Mouse (Mus musculus) liver, embryonic 11.5 days (tissue): ENCODE data around the gene Fyn. TPM values are rescaled to one million over a fixed set of nuclear protein-coding genes. Genes with fewer than 3 reads are reported as not detected.

Experiments
- ATAC-seq: fragments of 200-750 bp; cut with Nextera tagmentation; replicated peaks from 2 replicates; pipeline ENCODE4 v1.8.0; 2017; ENCODE audit warnings: moderate number of reproducible peaks, mild to moderate bottlenecking, moderate TSS enrichment, moderate library complexity; ENCODE audit not compliant: low FRiP score
- DNase-seq: peaks from one replicate; pipeline ENCODE4 v3.0.0-alpha.2; 2017; ENCODE audit warnings: low spot score
- H3K27ac ChIP-seq: fragments of 300-500 bp; sonication (generic); 2 replicates; pipeline ENCODE4 v1.5.1; 2014; ENCODE audit warnings: mild to moderate bottlenecking, low read depth, low read length, control low read depth
- H3K27me3 ChIP-seq: fragments of 300-500 bp; sonication (generic); replicated peaks from 2 replicates; pipeline ENCODE4 v1.6.1; 2014; ENCODE audit warnings: low read length, mixed read lengths; ENCODE audit not compliant: control insufficient read depth, insufficient read depth
- H3K36me3 ChIP-seq: fragments of 300-500 bp; sonication (generic); 2 replicates; pipeline ENCODE4 v1.6.1; 2014; ENCODE audit warnings: mild to moderate bottlenecking, low read length, moderate library complexity, mixed read lengths; ENCODE audit not compliant: control insufficient read depth, insufficient read depth
- H3K4me1 ChIP-seq: fragments of 300-500 bp; sonication (generic); replicated peaks from 2 replicates; pipeline ENCODE4 v1.6.1; 2014; ENCODE audit warnings: low read length, mixed read lengths; ENCODE audit not compliant: control insufficient read depth, insufficient read depth
- H3K4me2 ChIP-seq: fragments of 300-500 bp; sonication (generic); 2 replicates; pipeline ENCODE4 v1.6.1; 2014; ENCODE audit warnings: mild to moderate bottlenecking, control low read depth, moderate library complexity
- H3K4me3 ChIP-seq: fragments of 300-500 bp; sonication (generic); 2 replicates; pipeline ENCODE4 v1.5.1; 2014; ENCODE audit warnings: low read depth, low read length, control low read depth
- H3K9ac ChIP-seq: fragments of 300-500 bp; sonication (generic); 2 replicates; pipeline ENCODE4 v1.6.1; 2014; ENCODE audit warnings: low read depth, low read length, control low read depth
- H3K9me3 ChIP-seq: fragments of 300-500 bp; sonication (generic); 2 replicates; pipeline ENCODE4 v1.6.1; 2016; ENCODE audit warnings: low read length, inconsistent platforms, mixed read lengths; ENCODE audit not compliant: control insufficient read depth
- WGBS: fragments of 180-500 bp; shearing (Covaris S2); extraction: QIAGEN DNeasy Blood & Tissue Kit; methylation state at CpG from one replicate; pipeline ENCODE4 v1.1.7; 2014; 5-methylcytosine and 5-hydroxymethylcytosine counted together
- polyA plus RNA-seq: library from polyadenylated mRNA; unstranded; fragments of >200 nt; fragmentation: Nextera tagmentation; extraction: Ambion mirVana; gene quantifications from 2 replicates; pipeline ENCODE4 v1.2.1, GENCODE M21; 2014

Gene Fyn
- polyA plus RNA-seq, 1 experiment from 2014 or later = 19.3 TPM

GRCm38 (mm10) chr10:39458766-39459699, 90.4 kb downstream of the Fyn start:
- peak; percentile 70 for ATAC-seq
- peaks cover 25% of the 10 kb centered on the region for H3K4me1 ChIP-seq
- H3K4me3 ChIP-seq = no peak overlapping the region
- no peak overlapping the region for H3K27ac ChIP-seq
- peak overlapping the region; percentile 18 for H3K4me2 ChIP-seq
- H3K36me3 ChIP-seq = no peaks in the 10 kb centered on the region
- no peak overlapping the region; the same call in 1 of the 2 replicates for H3K9ac ChIP-seq
- no peaks in the 10 kb centered on the region for H3K27me3 ChIP-seq
- no peaks in the 10 kb centered on the region for H3K9me3 ChIP-seq
- 51% methylated on average over 13 of the region's 13 CpGs for WGBS
- no peak for DNase-seq

GRCm38 (mm10) chr10:39460621-39461020, 92.0 kb downstream of the Fyn start:
- no peak for DNase-seq
- no peak overlapping the region for H3K4me2 ChIP-seq
- ATAC-seq = no peak

GRCm38 (mm10) chr10:39461909-39462308, 93.3 kb downstream of the Fyn start:
- Histone ChIP-seq H3K4me2 (no peak overlapping the region), H3K9ac (no peak overlapping the region), H3K36me3 (no peaks in the 10 kb centered on the region), H3K9me3 (no peaks in the 10 kb centered on the region), H3K27ac (no peak overlapping the region), H3K4me3 (no peak overlapping the region), H3K27me3 (no peaks in the 10 kb centered on the region), H3K4me1 (peaks cover 18% of the 10 kb centered on the region)
- 75% methylated on average over 5 of the region's 5 CpGs for WGBS
- ATAC-seq (no peak), DNase-seq (no peak)

More at GRCm38 (mm10) chr10:39460621-39461020, 92.0 kb downstream of the Fyn start:
- H3K36me3 ChIP-seq = no peaks in the 10 kb centered on the region
- no peaks in the 10 kb centered on the region for H3K27me3 ChIP-seq
- no peak overlapping the region for H3K27ac ChIP-seq
- H3K9ac ChIP-seq = no peak overlapping the region
- H3K4me3 ChIP-seq = no peak overlapping the region
- H3K9me3 ChIP-seq = no peaks in the 10 kb centered on the region
- peaks cover 24% of the 10 kb centered on the region for H3K4me1 ChIP-seq
- WGBS = 94% methylated on average over 2 of the region's 2 CpGs

- Histone ChIP-seq H3K36me3 (no peaks in the 10 kb centered on the region), H3K4me1 (peaks cover 18% of the 10 kb centered on the region), H3K27ac (no peak overlapping the region), H3K4me3 (no peak overlapping the region), H3K9me3 (no peaks in the 10 kb centered on the region), H3K9ac (no peak overlapping the region), H3K4me2 (no peak overlapping the region), H3K27me3 (no peaks in the 10 kb centered on the region)
- DNase-seq (no peak), ATAC-seq (no peak)
- WGBS = 62% methylated on average over 8 of the region's 8 CpGs
Observed at GRCm38 (mm10) chr10:39462711-39463110, 94.1 kb downstream of the Fyn start.

GRCm38 (mm10) chr10:39464383-39464782, 95.7 kb downstream of the Fyn start:
- Histone ChIP-seq H3K9me3 (no peaks in the 10 kb centered on the region), H3K9ac (no peak overlapping the region), H3K4me2 (no peak overlapping the region), H3K4me3 (no peak overlapping the region), H3K36me3 (no peaks in the 10 kb centered on the region), H3K27ac (no peak overlapping the region), H3K27me3 (no peaks in the 10 kb centered on the region), H3K4me1 (peaks cover 11% of the 10 kb centered on the region)
- 83% methylated on average over 5 of the region's 5 CpGs for WGBS
- DNase-seq = no peak
- ATAC-seq = no peak

DNA sequence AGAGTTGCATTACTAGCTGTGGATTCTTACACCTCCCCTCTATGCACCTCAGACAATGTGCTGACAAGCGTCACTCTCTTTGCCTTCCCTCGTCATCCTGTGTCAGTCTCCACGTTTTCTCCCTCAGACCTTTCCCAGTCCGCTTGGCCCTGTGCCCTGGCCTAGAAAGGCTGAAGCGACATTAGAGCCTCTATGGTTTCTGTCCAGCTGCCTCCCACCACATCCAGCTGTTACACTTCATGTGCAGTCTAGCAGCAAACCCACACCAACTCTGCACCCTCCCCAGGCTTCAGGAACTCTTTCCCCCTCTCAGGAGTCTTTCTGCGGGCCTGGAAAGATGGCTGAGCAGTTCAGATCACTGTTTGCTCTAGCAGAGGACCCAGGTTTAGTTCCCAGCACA, 98.7 kb downstream of the Fyn start:
- Histone ChIP-seq H3K9me3 (no peaks in the 10 kb centered on the region), H3K4me2 (no peak overlapping the region), H3K4me3 (no peak overlapping the region), H3K4me1 (peaks cover 3% of the 10 kb centered on the region; the same call in 1 of the 2 replicates), H3K27ac (no peak overlapping the region), H3K9ac (no peak overlapping the region), H3K36me3 (no peaks in the 10 kb centered on the region), H3K27me3 (no peaks in the 10 kb centered on the region)
- ATAC-seq (no peak), DNase-seq (no peak)
- WGBS = 85% methylated on average over 6 of the region's 6 CpGs

- 82% methylated on average over 7 of the region's 7 CpGs for WGBS
- no peaks in the 10 kb centered on the region for H3K9me3 ChIP-seq
- ATAC-seq = no peak
- no peaks in the 10 kb centered on the region for H3K36me3 ChIP-seq
- no peak overlapping the region for H3K4me3 ChIP-seq
- no peaks in the 10 kb centered on the region for H3K27me3 ChIP-seq
- no peaks in the 10 kb centered on the region for H3K4me1 ChIP-seq
- no peak overlapping the region for H3K4me2 ChIP-seq
- H3K9ac ChIP-seq = no peak overlapping the region
- DNase-seq = no peak
- no peak overlapping the region for H3K27ac ChIP-seq
Observed at GRCm38 (mm10) chr10:39467821-39468220, 99.2 kb downstream of the Fyn start.

DNA sequence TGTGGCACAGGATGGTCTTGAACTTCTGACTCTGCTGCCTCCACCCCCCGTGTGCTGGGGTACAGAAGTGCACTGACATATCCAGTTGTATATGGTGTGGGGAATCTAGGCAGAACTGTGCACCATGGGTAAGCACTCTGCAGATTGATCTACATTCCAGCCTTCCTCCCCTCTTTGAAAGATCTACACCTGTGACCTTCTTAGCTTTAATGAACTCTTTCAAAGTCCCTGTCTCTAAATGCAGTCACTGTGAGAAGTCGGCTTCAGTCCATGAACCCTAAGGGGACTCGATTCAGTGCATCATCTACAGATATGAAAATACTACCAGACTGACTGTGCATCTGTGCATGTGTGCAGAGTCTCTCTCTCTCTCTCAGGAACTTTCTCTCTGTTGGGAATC, 99.9 kb downstream of the Fyn start:
- Histone ChIP-seq H3K4me2 (no peak overlapping the region), H3K9me3 (no peaks in the 10 kb centered on the region), H3K27ac (no peak overlapping the region), H3K9ac (no peak overlapping the region), H3K36me3 (no peaks in the 10 kb centered on the region), H3K27me3 (no peaks in the 10 kb centered on the region), H3K4me3 (no peak overlapping the region), H3K4me1 (no peaks in the 10 kb centered on the region)
- no peak for DNase-seq
- no peak for ATAC-seq
- WGBS = 83% methylated on average over 3 of the region's 3 CpGs

DNA sequence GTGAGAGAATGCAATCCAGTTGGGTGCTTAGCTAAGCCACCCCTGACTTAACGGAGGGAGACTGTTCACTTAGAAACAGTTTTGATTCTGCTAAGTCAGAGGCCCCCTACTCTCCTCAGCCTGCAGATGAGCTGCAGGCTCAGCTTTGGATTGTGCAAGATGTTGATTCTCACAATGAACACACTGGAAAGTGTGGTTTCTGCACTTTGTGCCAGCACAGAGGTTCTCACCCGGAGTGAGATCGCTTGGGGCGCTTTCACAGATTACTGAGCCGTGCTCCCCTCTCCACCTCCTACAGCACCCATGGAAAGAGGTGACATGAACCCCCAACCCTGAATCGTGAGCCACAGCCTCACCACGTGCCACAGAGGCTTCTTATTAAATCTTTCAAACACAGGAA, 100.7 kb downstream of the Fyn start:
- DNase-seq (no peak), ATAC-seq (no peak)
- 77% methylated on average over 7 of the region's 7 CpGs for WGBS
- Histone ChIP-seq H3K27me3 (no peaks in the 10 kb centered on the region), H3K4me1 (no peaks in the 10 kb centered on the region), H3K9ac (no peak overlapping the region), H3K9me3 (no peaks in the 10 kb centered on the region), H3K27ac (no peak overlapping the region), H3K36me3 (no peaks in the 10 kb centered on the region), H3K4me2 (no peak overlapping the region), H3K4me3 (no peak overlapping the region)
